Mouse (Mus musculus) small intestine, adult 2 months (tissue): Measurements from ENCODE around the gene Gm11214. TPM values are rescaled to one million over a fixed set of nuclear protein-coding genes. Genes with fewer than 3 reads are reported as not detected.

ENCODE experiments used
- H3K27ac ChIP-seq: fragments of 200-500 bp; 2 replicates; pipeline ENCODE4 v1.5.1; 2012; ENCODE audit warnings: low read depth, low read length, control low read depth, inconsistent platforms; ENCODE audit not compliant: insufficient read depth
- H3K27me3 ChIP-seq: fragments of 200-500 bp; 2 replicates; pipeline ENCODE4 v1.6.1; 2012; ENCODE audit warnings: mild to moderate bottlenecking, moderate library complexity, low read length, inconsistent platforms; ENCODE audit not compliant: control insufficient read depth, insufficient read depth
- H3K36me3 ChIP-seq: fragments of 200-500 bp; 2 replicates; pipeline ENCODE4 v1.6.1; 2012; ENCODE audit warnings: mild to moderate bottlenecking, low read length, control low read depth, inconsistent platforms; ENCODE audit not compliant: control insufficient read depth, insufficient read depth
- H3K4me1 ChIP-seq: fragments of 200-500 bp; 2 replicates; pipeline ENCODE4 v1.6.1; 2012; ENCODE audit warnings: low read length, inconsistent platforms, mixed read lengths; ENCODE audit not compliant: control insufficient read depth, insufficient read depth, insufficient read length
- H3K4me3 ChIP-seq: fragments of 200-500 bp; 2 replicates; pipeline ENCODE4 v1.5.1; 2012; ENCODE audit warnings: low read depth, mild to moderate bottlenecking, control low read depth, inconsistent platforms, low read length, moderate library complexity
- CTCF ChIP-seq: fragments of 200-500 bp; IDR thresholded peaks from 2 replicates; pipeline ENCODE4 v1.5.1; 2012; ENCODE audit warnings: low read depth, mild to moderate bottlenecking, control low read depth, inconsistent platforms, low read length, moderate library complexity, mixed read lengths; ENCODE audit not compliant: insufficient replicate concordance, insufficient read length; ENCODE audit errors: extremely low read depth
- POLR2A ChIP-seq: fragments of 200-500 bp; IDR thresholded peaks from 2 replicates; pipeline ENCODE4 v1.6.1; 2012; ENCODE audit warnings: low read depth, mild to moderate bottlenecking, control low read depth, inconsistent platforms, low read length, moderate library complexity
- WGBS: fragments of 180-500 bp; shearing (Covaris S2); methylation state at CpG from one replicate; pipeline ENCODE4 v1.1.7; 2018; 5-methylcytosine and 5-hydroxymethylcytosine counted together
- polyA plus RNA-seq: library from polyadenylated mRNA; depleted of rRNA; stranded (reverse); fragments of >200 nt; gene quantifications from 2 replicates; pipeline ENCODE4 v1.2.3, GENCODE M21; 2012

The Gm11214 gene
- polyA plus RNA-seq, 1 experiment, result not detected

DNA sequence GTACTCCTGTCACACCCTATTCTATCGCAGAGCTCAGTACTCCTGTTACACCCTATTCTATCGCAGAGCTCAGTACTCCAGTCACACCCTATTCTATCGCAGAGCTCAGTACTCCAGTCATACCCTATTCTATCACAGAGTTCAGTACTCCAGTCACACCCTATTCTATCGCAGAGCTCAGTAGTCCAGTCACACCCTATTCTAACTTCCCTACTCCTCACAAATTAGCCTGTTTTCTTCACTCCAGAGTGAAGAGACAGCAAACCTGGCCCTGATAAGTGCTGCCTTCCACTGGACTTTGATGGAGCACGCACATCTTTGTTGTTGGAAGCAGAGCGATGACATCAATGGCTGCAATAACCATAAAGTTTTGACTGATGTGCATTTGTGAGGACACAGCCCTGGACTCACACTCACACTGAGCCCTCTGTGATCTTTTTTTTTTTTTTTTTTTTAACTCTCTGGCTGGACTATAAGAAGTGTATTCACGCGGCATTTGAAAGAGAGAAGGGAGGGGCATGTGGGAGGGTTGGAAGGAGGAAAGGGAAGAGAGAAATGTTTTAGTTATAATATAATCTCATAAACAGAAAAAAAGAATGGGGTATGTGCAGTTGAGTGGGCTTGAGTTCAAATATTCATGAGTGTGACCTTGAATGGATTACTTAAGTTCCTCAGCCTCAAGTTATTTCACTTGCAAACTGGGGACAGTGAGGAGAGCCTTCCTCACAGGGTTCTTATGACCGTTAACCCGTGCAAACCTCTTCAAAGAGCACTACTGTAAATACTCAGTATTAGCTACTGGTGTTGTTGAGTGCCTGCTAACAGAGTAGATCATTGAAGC is 21.5 kb upstream of the Gm11214 start:
- H3K27ac ChIP-seq, result peak overlapping the region; percentile 58; the same call in 1 of the 2 replicates

DNA sequence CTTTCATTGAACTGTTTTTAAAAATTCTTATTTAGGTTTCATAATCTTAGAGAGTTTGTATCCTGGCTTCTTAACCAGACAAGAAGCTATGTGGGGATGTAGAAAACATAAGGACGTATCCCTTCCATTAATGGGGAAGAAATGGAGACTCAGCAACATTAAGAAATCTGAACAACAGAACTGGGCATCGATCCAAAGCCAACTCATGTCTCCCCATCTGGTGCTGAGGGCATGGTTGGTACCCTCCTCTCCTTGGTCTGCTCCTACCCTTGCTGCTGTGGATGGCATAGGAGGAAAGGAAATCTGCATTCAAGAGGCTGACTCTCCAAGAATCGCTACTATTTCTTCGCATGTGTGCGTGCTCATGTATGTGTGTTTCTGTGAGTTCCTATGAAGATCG is 20.5 kb upstream of the Gm11214 start:
- Histone ChIP-seq H3K27me3 (no peaks in the 10 kb centered on the region), H3K4me3 (no peak overlapping the region), H3K27ac (peak overlapping the region; percentile 48), H3K4me1 (peaks cover 11% of the 10 kb centered on the region; the same call in 1 of the 2 replicates), H3K36me3 (no peaks in the 10 kb centered on the region)
- TF ChIP-seq CTCF (no peak), POLR2A (no peak)
- WGBS, result 92% methylated on average over 6 of the region's 6 CpGs

More for the DNA sequence above, 21.5 kb upstream of the Gm11214 start:
- H3K4me3 ChIP-seq, result no peak overlapping the region
- TF ChIP-seq POLR2A (no peak), CTCF (no peak)
- no peaks in the 10 kb centered on the region for H3K36me3 ChIP-seq
- 21% methylated on average over 10 of the region's 10 CpGs for WGBS
- H3K4me1 ChIP-seq, result peaks cover 11% of the 10 kb centered on the region; the same call in 1 of the 2 replicates
- no peaks in the 10 kb centered on the region for H3K27me3 ChIP-seq

DNA sequence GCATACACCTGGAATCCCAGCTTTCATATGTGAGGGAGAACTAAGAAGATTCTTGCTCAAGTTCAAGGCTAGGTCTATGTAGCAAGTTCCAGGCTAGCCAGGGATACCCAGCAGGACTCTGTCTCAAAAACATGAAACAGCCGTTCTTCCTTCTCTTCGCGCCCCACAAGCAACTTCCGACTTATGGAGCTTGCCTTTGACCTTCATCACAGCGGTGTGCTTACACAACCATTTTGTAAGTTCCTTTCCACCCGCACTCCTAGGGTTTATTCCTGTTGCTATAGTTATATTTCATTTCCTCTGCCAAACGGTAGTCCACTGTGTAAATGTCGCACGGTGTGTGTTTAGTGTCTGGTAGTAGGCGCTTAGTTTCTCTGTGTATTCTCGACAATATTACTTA is 19.9 kb upstream of the Gm11214 start:
- 83% methylated on average over 11 of the region's 11 CpGs for WGBS
- H3K4me3 ChIP-seq, result no peak overlapping the region
- H3K27me3 ChIP-seq, result no peaks in the 10 kb centered on the region
- H3K36me3 ChIP-seq, result no peaks in the 10 kb centered on the region
- TF ChIP-seq CTCF (no peak), POLR2A (no peak)
- peak overlapping the region; percentile 7; the same call in 1 of the 2 replicates for H3K27ac ChIP-seq
- peaks cover 11% of the 10 kb centered on the region; the same call in 1 of the 2 replicates for H3K4me1 ChIP-seq

DNA sequence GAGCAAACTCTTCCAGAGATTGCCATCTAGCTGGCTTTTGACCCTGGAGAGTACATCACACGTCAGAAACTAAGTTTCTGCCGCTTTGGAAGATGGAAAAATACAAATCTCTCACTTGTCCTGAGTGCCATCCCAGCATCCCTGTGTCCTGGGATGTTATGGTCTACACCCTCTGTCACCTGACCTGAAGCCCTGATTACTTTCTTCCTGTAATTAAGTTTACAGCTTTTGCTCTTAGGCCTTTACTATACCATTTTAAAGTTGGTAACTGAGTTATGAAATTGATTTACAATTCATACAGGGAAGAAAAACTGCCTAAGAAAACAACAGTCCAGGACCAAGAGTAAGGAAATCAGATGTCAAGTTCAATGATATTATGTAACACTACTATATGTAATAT is 19.3 kb upstream of the Gm11214 start:
- Histone ChIP-seq H3K4me1 (peaks cover 11% of the 10 kb centered on the region; the same call in 1 of the 2 replicates), H3K27ac (no peak overlapping the region), H3K27me3 (no peaks in the 10 kb centered on the region), H3K36me3 (no peaks in the 10 kb centered on the region), H3K4me3 (no peak overlapping the region)
- 67% methylated on average over 2 of the region's 2 CpGs for WGBS
- TF ChIP-seq POLR2A (no peak), CTCF (no peak)

DNA sequence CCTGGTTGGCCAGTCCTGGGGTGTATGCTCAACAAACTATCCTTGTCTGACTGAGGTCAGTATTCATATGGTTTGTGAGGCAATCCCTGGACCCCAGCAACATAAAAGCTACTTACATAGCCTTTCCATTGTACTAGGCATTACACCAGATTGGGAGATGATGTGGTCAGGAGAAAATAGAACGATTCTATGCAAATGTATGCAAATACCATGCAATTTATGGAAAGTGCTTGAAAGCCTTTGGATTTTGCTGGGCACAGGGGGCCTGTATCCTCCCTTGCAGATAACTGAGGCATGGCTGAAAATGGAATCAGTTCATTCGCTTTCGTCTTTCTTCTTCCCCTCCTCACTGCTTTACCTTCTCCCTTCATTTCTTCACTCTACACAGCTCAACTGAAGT is 18.4 kb upstream of the Gm11214 start:
- no peak overlapping the region for H3K27ac ChIP-seq
- no peak overlapping the region for H3K4me3 ChIP-seq
- H3K4me1 ChIP-seq, result peaks cover 11% of the 10 kb centered on the region; the same call in 1 of the 2 replicates
- TF ChIP-seq CTCF, result no peak
- TF ChIP-seq POLR2A, result no peak
- no peaks in the 10 kb centered on the region for H3K27me3 ChIP-seq
- no peaks in the 10 kb centered on the region for H3K36me3 ChIP-seq
- WGBS, result 93% methylated on average over 3 of the region's 3 CpGs

DNA sequence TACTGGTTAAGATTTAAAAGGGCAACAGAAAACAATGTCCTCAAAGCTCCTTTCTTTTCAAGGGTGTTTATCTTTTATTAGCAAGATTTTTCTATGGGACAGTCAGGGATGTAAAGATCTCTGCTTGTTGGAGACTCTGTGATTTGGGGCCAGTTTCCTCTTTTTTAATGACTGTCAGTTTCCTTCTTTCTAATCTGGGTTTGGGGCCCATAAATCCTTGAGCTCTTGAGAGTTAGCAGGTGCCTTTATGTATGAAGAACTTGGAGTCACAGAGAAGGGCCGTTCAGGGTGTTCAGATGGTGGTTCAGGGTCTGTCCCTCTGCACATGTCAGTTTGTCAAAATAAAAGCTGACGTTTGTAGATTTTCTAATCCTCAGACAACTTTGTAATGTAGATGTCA is 11.9 kb upstream of the Gm11214 start:
- TF ChIP-seq CTCF, result no peak
- TF ChIP-seq POLR2A, result no peak
- Histone ChIP-seq H3K4me3 (no peak overlapping the region), H3K27me3 (no peaks in the 10 kb centered on the region), H3K27ac (no peak overlapping the region), H3K36me3 (no peaks in the 10 kb centered on the region), H3K4me1 (no peaks in the 10 kb centered on the region)
- 31% methylated on average over 2 of the region's 2 CpGs for WGBS

DNA sequence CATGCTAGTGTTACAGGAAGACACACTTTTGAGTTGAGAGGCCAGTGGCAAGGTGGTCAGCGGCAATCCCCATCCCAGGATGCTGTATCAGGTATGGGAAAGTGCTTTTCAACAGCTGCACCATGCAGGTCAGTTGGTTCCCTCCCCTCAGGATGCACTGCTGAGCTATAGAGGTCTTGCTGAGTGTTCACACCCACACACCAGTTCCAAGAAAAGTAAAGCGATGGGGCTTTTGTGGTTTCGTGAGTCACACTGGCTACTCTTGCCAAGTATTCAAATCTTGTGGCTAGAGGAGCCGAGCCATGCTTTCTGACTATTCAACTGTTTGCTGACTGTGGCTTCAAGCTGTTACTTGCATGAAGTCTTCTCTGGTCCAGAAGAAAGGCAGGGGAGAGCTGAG is 5.1 kb upstream of the Gm11214 start:
- no peaks in the 10 kb centered on the region for H3K36me3 ChIP-seq
- no peak overlapping the region for H3K27ac ChIP-seq
- no peaks in the 10 kb centered on the region for H3K27me3 ChIP-seq
- no peaks in the 10 kb centered on the region for H3K4me1 ChIP-seq
- H3K4me3 ChIP-seq, result no peak overlapping the region
- TF ChIP-seq POLR2A (no peak), CTCF (no peak)
- 58% methylated on average over 4 of the region's 4 CpGs for WGBS
